Mouse (Mus musculus) hindbrain, embryonic 14.5 days (tissue): ENCODE data around the gene Myh13. TPM values are rescaled to one million over a fixed set of nuclear protein-coding genes. Genes with fewer than 3 reads are reported as not detected.

Source experiments
- ATAC-seq: fragments of 200-750 bp; cut with Nextera tagmentation; 2 replicates; pipeline ENCODE4 v1.8.0; 2017; ENCODE audit warnings: moderate number of reproducible peaks, mild to moderate bottlenecking, moderate TSS enrichment, moderate library complexity; ENCODE audit not compliant: low FRiP score
- DNase-seq: peaks from one replicate; pipeline ENCODE4 v3.0.0-alpha.2; 2015; ENCODE audit warnings: low spot score
- H3K27ac ChIP-seq: fragments of 300-500 bp; sonication (generic); 2 replicates; pipeline ENCODE4 v1.5.1; 2014; ENCODE audit warnings: mild to moderate bottlenecking, moderate library complexity
- H3K27me3 ChIP-seq: fragments of 300-500 bp; sonication (generic); 2 replicates; pipeline ENCODE4 v1.6.1; 2014; ENCODE audit warnings: mild to moderate bottlenecking, low read length, mixed read lengths; ENCODE audit not compliant: control insufficient read depth, insufficient read depth
- H3K36me3 ChIP-seq: fragments of 300-500 bp; sonication (generic); replicated peaks from 2 replicates; pipeline ENCODE4 v1.6.1; 2014; ENCODE audit not compliant: control insufficient read depth, insufficient read depth
- H3K4me1 ChIP-seq: fragments of 300-500 bp; sonication (generic); replicated peaks from 2 replicates; pipeline ENCODE4 v1.6.1; 2014; ENCODE audit warnings: antibody characterized with exemption, low read length, mixed read lengths; ENCODE audit not compliant: control insufficient read depth, insufficient read depth
- H3K4me2 ChIP-seq: fragments of 300-500 bp; sonication (generic); replicated peaks from 2 replicates; pipeline ENCODE4 v1.6.1; 2014; ENCODE audit warnings: mild to moderate bottlenecking, moderate library complexity
- H3K4me3 ChIP-seq: fragments of 300-500 bp; sonication (generic); replicated peaks from 2 replicates; pipeline ENCODE4 v1.5.1; 2014; ENCODE audit warnings: mild to moderate bottlenecking, low read length
- H3K9ac ChIP-seq: fragments of 300-500 bp; sonication (generic); 2 replicates; pipeline ENCODE4 v1.6.1; 2014
- H3K9me3 ChIP-seq: fragments of 300-500 bp; sonication (generic); 2 replicates; pipeline ENCODE4 v1.6.1; 2016; ENCODE audit warnings: low read length; ENCODE audit not compliant: control insufficient read depth
- WGBS: fragments of 180-500 bp; shearing (Covaris S2); extraction: QIAGEN DNeasy Blood & Tissue Kit; methylation state at CpG from one replicate; pipeline ENCODE4 v1.1.7; 2014; 5-methylcytosine and 5-hydroxymethylcytosine counted together
- polyA plus RNA-seq: library from polyadenylated mRNA; unstranded; fragments of >200 nt; fragmentation: Nextera tagmentation; extraction: Ambion mirVana; gene quantifications from 2 replicates; pipeline ENCODE4 v1.2.1, GENCODE M21; 2014

The Myh13 gene
- polyA plus RNA-seq, 1 experiment from 2014 or later, result 0.70 TPM

GRCm38 (mm10) chr11:67381833-67382232 lies 60.4 kb downstream of the Myh13 start:
- no peak overlapping the region for H3K4me3 ChIP-seq
- H3K9me3 ChIP-seq, result no peaks in the 10 kb centered on the region
- H3K27me3 ChIP-seq, result 0 out of 2 replicates have a peak, but pooled peaks cover 4% of the 10 kb centered on the region
- H3K27ac ChIP-seq, result no peak overlapping the region
- ATAC-seq (no peak), DNase-seq (no peak)
- no peak overlapping the region for H3K9ac ChIP-seq
- no peak overlapping the region for H3K4me2 ChIP-seq
- peaks cover 16% of the 10 kb centered on the region for H3K4me1 ChIP-seq
- 78% methylated on average over 4 of the region's 4 CpGs for WGBS
- no peaks in the 10 kb centered on the region for H3K36me3 ChIP-seq

- ATAC-seq (no peak), DNase-seq (no peak)
- Histone ChIP-seq H3K4me2 (no peak overlapping the region), H3K9ac (no peak overlapping the region), H3K36me3 (no peaks in the 10 kb centered on the region), H3K27ac (no peak overlapping the region), H3K4me1 (peaks cover 14% of the 10 kb centered on the region), H3K9me3 (no peaks in the 10 kb centered on the region), H3K27me3 (0 out of 2 replicates have a peak, but pooled peaks cover 2% of the 10 kb centered on the region), H3K4me3 (no peak overlapping the region)
- 91% methylated on average over 7 of the region's 7 CpGs for WGBS
Measured at GRCm38 (mm10) chr11:67384653-67385052, 63.2 kb downstream of the Myh13 start.

- ATAC-seq, result no peak
- DNase-seq, result no peak
- 17% methylated on average over 8 of the region's 8 CpGs for WGBS
Measured at GRCm38 (mm10) chr11:67386815-67387415, 65.5 kb downstream of the Myh13 start.

GRCm38 (mm10) chr11:67390679-67391384 lies 69.4 kb downstream of the Myh13 start:
- Histone ChIP-seq H3K9me3 (no peaks in the 10 kb centered on the region), H3K27me3 (no peaks in the 10 kb centered on the region), H3K36me3 (no peaks in the 10 kb centered on the region), H3K27ac (no peak overlapping the region), H3K4me2 (no peak overlapping the region), H3K9ac (no peak overlapping the region), H3K4me1 (0 out of 2 replicates have a peak, but pooled peaks cover 3% of the 10 kb centered on the region), H3K4me3 (no peak overlapping the region)
- no peak for DNase-seq
- ATAC-seq, result no peak
- 92% methylated on average over 3 of the region's 3 CpGs for WGBS

More at GRCm38 (mm10) chr11:67386815-67387415, 65.5 kb downstream of the Myh13 start:
- no peak overlapping the region for H3K4me3 ChIP-seq
- 0 out of 2 replicates have a peak, but pooled peaks cover 3% of the 10 kb centered on the region for H3K4me1 ChIP-seq
- H3K27ac ChIP-seq, result no peak overlapping the region
- H3K9ac ChIP-seq, result no peak overlapping the region
- H3K36me3 ChIP-seq, result no peaks in the 10 kb centered on the region
- no peaks in the 10 kb centered on the region for H3K27me3 ChIP-seq
- H3K4me2 ChIP-seq, result no peak overlapping the region
- H3K9me3 ChIP-seq, result no peaks in the 10 kb centered on the region

- H3K9me3 ChIP-seq, result no peaks in the 10 kb centered on the region
- H3K27me3 ChIP-seq, result no peaks in the 10 kb centered on the region
- H3K4me1 ChIP-seq, result no peaks in the 10 kb centered on the region
- no peak overlapping the region for H3K4me2 ChIP-seq
- WGBS, result 86% methylated on average over 3 of the region's 3 CpGs
- H3K4me3 ChIP-seq, result no peak overlapping the region
- DNase-seq (no peak), ATAC-seq (no peak)
- no peak overlapping the region for H3K27ac ChIP-seq
- no peaks in the 10 kb centered on the region for H3K36me3 ChIP-seq
- H3K9ac ChIP-seq, result no peak overlapping the region
Measured at GRCm38 (mm10) chr11:67392369-67392768, 70.9 kb downstream of the Myh13 start.

- no peak overlapping the region for H3K4me2 ChIP-seq
- no peaks in the 10 kb centered on the region for H3K9me3 ChIP-seq
- H3K9ac ChIP-seq, result no peak overlapping the region
- no peak overlapping the region for H3K27ac ChIP-seq
- DNase-seq (no peak), ATAC-seq (no peak)
- no peaks in the 10 kb centered on the region for H3K36me3 ChIP-seq
- H3K4me1 ChIP-seq, result no peaks in the 10 kb centered on the region
- H3K4me3 ChIP-seq, result no peak overlapping the region
- H3K27me3 ChIP-seq, result no peaks in the 10 kb centered on the region
- WGBS, result 90% methylated on average over 5 of the region's 5 CpGs
Measured at GRCm38 (mm10) chr11:67400956-67401355, 79.5 kb downstream of the Myh13 start.

- Histone ChIP-seq H3K36me3 (no peaks in the 10 kb centered on the region), H3K4me1 (no peaks in the 10 kb centered on the region), H3K27me3 (no peaks in the 10 kb centered on the region), H3K9ac (no peak overlapping the region), H3K4me2 (no peak overlapping the region), H3K4me3 (no peak overlapping the region), H3K9me3 (no peaks in the 10 kb centered on the region; the same call in 1 of the 2 replicates), H3K27ac (no peak overlapping the region)
- 86% methylated on average over 6 of the region's 6 CpGs for WGBS
- ATAC-seq (no peak), DNase-seq (no peak)
Measured at GRCm38 (mm10) chr11:67414346-67414940, 93.0 kb downstream of the Myh13 start.

Other genes with a start within 250 kb of the Myh13 start
- gene Myh3, start 243.4 kb upstream of the Myh13 start, polyA plus RNA-seq, result 0.17 and 0.23 TPM in 2 replicates
- gene Myh2, start 150.6 kb upstream of the Myh13 start, polyA plus RNA-seq, result 0.30 and 0.43 TPM in 2 replicates
- 0.13 and 0.18 TPM in 2 replicates for gene Myh1, start 121.6 kb upstream of the Myh13 start, polyA plus RNA-seq
- not detected in 2 replicates for gene Myh4, start 83.6 kb upstream of the Myh13 start, polyA plus RNA-seq
- gene Myh8, start 44.5 kb upstream of the Myh13 start, polyA plus RNA-seq, result 0.72 and 1.1 TPM in 2 replicates
- 19.4 and 21.8 TPM in 2 replicates for gene Gas7, start 133.8 kb downstream of the Myh13 start, polyA plus RNA-seq